Mouse (Mus musculus): Measurements from ENCODE around the gene Sp7. TPM values are rescaled to one million over a fixed set of nuclear protein-coding genes. Genes with fewer than 3 reads are reported as not detected.

Sp7 gene
- total RNA-seq, 4 experiments from 2014 or later: 0.82 to 1.6 (median 1.0) TPM

GRCm38 (mm10) chr15:102388942-102389341 lies 22.0 kb upstream of the Sp7 start:
- DNase-seq (ENCODE audit: low spot score in 2 of 2): no peak

- DNase-seq (ENCODE audit: low spot score in 2 of 2): no peak
Observed at GRCm38 (mm10) chr15:102386640-102387039, 19.7 kb upstream of the Sp7 start.

GRCm38 (mm10) chr15:102383671-102384070 lies 16.7 kb upstream of the Sp7 start:
- DNase-seq (ENCODE audit: low spot score in 2 of 2): no peak

GRCm38 (mm10) chr15:102381575-102381974 lies 14.6 kb upstream of the Sp7 start:
- peak; percentile 55 to 71 for DNase-seq (ENCODE audit: low spot score in 2 of 2)

GRCm38 (mm10) chr15:102377810-102378262 lies 10.9 kb upstream of the Sp7 start:
- DNase-seq (ENCODE audit: low spot score in 2 of 2): no peak

GRCm38 (mm10) chr15:102377163-102377543 lies 10.2 kb upstream of the Sp7 start:
- peak; percentile 60 to 65 for DNase-seq (ENCODE audit: low spot score in 2 of 2)

- no peak for DNase-seq (ENCODE audit: low spot score in 2 of 2)
Observed at GRCm38 (mm10) chr15:102376453-102377162, 9.6 kb upstream of the Sp7 start.

- DNase-seq (ENCODE audit: low spot score in 2 of 2): no peak
Observed at GRCm38 (mm10) chr15:102370727-102371126, 3.7 kb upstream of the Sp7 start.

- DNase-seq (ENCODE audit: low spot score in 2 of 2): no peak
Observed at GRCm38 (mm10) chr15:102369972-102370371, 3.0 kb upstream of the Sp7 start.

- DNase-seq (ENCODE audit: low spot score in 2 of 2): no peak
Observed at GRCm38 (mm10) chr15:102366238-102366637, 744 bp downstream of the Sp7 start.

- DNase-seq (ENCODE audit: low spot score in 2 of 2): no peak
Observed at GRCm38 (mm10) chr15:102364678-102365077, 2.3 kb downstream of the Sp7 start.

- DNase-seq (ENCODE audit: low spot score in 2 of 2): no peak
Observed at GRCm38 (mm10) chr15:102362648-102363047, 4.3 kb downstream of the Sp7 start.

- no peak for DNase-seq (ENCODE audit: low spot score in 2 of 2)
Observed at GRCm38 (mm10) chr15:102358834-102359233, 8.1 kb downstream of the Sp7 start.

GRCm38 (mm10) chr15:102358126-102358525 lies 8.9 kb downstream of the Sp7 start:
- no peak for DNase-seq (ENCODE audit: low spot score in 2 of 2)

- DNase-seq (ENCODE audit: low spot score in 2 of 2): no peak
Observed at GRCm38 (mm10) chr15:102356501-102357325, 10.3 kb downstream of the Sp7 start.

- peak in 1 of 2 experiments; percentile 54 for DNase-seq (ENCODE audit: low spot score in 2 of 2)
Observed at GRCm38 (mm10) chr15:102355871-102356441, 11.0 kb downstream of the Sp7 start.

GRCm38 (mm10) chr15:102355134-102355870 lies 11.7 kb downstream of the Sp7 start:
- DNase-seq (ENCODE audit: low spot score in 2 of 2): no peak

GRCm38 (mm10) chr15:102353986-102354385 lies 13.0 kb downstream of the Sp7 start:
- no peak for DNase-seq (ENCODE audit: low spot score in 2 of 2)

GRCm38 (mm10) chr15:102352177-102352576 lies 14.8 kb downstream of the Sp7 start:
- DNase-seq (ENCODE audit: low spot score in 2 of 2): no peak

- no peak for DNase-seq (ENCODE audit: low spot score in 2 of 2)
Observed at GRCm38 (mm10) chr15:102350942-102351291, 16.1 kb downstream of the Sp7 start.

GRCm38 (mm10) chr15:102350138-102350941 lies 16.6 kb downstream of the Sp7 start, which contains the start of gene Aaas:
Gene Aaas, minus strand, starts transcription at chr15:102350771.
- DNase-seq (ENCODE audit: low spot score in 2 of 2): peak; percentile 87 to 90

All from left cerebral cortex, adult 8-10 months (tissue).